Mouse (Mus musculus): ENCODE measurements around the gene Ankrd55. TPM values are rescaled to one million over a fixed set of nuclear protein-coding genes. Genes with fewer than 3 reads are reported as not detected.
"Not testable (repeated sequence)": the region's sequence is repeated elsewhere in the genome, so short reads cannot be mapped to it uniquely, and the experiment has no call there.

The Ankrd55 gene
- total RNA-seq, 2 experiments from 2014 or later, result 0.67 TPM; not detected in 1

DNA sequence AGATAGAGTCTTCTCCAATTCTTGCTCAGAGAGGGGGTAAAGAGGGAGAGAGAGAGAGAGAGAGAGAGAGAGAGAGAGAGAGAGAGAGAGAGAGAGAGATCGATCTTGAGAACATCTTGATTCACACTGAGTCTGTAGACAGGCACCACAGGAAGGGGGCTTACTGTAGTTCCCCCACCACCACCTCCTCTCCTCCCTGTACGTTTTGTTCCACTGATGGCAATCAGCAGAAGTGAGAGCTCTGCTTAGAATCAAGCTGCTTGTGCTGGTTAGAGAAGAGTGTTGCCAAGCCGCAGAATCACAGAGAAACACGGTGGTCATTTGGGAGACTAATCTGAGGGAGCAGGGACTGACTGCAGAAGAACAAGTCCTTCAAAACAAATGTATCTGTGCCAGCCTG, 1.7 kb downstream of the Ankrd55 start:
- ATAC-seq (replicated peaks; ENCODE audit: poor library complexity, severe bottlenecking), result no peak

DNA sequence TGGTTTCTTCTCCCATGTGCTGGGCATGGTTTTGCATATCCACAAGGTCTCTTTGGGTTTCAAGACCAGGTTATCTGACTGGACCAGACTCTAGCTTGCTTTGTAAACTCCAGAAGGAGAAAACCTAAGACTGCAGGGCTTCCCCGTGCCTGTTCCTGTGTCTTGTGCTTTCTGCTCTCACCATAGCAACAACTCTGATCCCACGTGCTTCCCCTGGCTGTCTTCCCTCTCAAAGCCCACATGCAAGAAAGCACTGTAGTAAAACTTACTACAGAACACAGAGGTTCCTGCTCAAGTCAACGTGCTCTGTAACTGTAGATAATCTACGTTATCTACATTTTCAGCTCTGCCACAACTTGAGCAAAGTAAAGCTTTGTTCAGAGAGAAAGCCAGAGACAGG, 4.2 kb downstream of the Ankrd55 start:
- ATAC-seq (replicated peaks; ENCODE audit: poor library complexity, severe bottlenecking), result no peak; the same call in 1 of the 2 replicates

DNA sequence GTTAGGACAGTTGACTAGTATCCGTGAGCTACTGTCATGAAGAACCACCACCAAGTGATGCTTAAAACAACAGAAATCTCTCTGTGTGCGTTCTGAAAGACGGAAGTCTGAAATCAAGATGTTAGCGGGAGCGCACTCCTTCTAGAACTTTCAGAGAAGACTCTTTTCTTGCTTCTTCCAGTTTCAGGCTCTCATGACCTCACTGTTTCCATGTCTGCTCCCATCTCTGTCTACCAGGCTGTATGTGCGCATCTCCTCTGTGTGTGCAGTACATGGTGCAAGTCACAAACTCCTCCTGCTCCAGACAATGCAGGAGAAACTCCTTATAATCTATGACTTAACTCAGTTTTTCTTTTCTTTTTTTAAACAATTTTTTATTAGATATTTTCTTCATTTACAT, 4.8 kb downstream of the Ankrd55 start:
- no peak for ATAC-seq (replicated peaks; ENCODE audit: poor library complexity, severe bottlenecking)

DNA sequence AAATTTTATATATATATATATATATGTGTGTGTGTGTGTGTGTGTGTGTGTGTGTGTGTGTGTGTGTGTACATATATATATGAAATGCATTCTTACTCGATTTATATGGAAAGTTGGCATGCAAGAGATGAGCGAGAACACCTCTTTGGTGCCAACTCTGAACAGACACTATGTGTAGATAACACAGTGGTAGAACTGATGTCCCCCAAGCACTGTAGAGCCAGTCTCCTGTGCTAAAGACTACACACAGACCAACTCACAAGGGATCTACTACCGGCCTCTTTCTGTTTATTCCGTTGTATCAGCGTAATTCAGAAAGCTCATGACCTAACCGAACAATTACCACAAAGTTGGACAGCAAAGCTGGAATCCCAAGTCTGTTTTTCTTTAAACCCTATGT, 6.2 kb downstream of the Ankrd55 start:
- no peak for ATAC-seq (replicated peaks; ENCODE audit: poor library complexity, severe bottlenecking)

DNA sequence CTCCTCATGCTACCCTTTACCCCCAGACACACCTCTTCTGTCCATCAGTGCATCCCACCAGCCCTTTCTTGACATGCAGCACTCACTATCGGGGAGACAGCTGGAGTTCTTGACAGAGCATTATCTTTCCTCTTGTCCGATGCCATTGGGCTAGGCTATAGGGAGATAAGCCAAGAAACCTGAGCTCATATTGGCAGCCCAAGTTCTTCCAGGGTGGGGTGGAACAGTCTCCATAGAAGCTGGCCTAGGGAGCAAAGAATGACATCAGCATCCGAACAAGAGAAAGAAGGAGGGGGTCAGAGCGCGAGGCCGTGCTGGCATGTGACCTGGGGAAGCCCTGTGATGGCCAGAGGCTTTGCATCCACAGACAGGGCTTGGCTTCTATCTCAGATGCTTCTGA, 9.5 kb downstream of the Ankrd55 start:
- ATAC-seq (replicated peaks; ENCODE audit: poor library complexity, severe bottlenecking), result no peak

DNA sequence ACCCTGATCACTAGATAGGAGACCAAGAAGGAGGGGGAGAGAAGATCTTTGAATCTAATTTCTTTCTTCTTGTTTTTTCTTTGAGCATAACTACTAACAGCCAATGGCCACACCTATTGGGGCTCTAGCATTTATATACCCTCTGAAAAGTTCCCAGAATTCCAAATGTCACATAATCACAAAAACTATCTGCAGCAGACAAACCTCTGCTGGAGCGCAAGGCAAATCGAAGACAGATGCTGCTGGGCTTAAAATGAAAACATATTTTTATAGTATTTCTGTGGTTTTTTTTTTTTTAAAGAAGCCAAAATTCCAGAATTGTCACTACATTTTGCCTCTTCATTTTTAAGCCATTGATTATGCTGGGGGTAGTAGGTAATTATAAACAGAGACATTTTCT, 15.2 kb downstream of the Ankrd55 start:
- ATAC-seq (replicated peaks; ENCODE audit: poor library complexity, severe bottlenecking), result no peak

DNA sequence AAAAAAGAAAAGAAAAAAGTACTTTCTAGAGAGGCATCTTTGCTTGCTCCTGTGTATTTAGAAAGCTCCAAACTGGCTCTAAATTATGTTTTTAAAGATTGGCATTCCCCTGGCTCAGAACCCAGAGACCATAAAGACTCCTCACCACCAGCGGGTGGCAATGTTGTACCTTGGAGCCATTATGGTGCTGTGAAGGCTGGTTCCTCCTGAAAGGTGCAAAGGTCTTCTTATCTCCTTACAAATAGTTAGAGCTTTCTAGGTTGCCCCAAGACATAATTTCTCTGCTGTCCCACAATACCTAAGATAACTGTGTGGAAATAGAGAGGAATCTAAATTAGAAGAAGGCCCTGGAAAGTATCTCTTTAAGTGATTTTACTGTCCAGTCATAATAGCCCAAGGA, 20.4 kb downstream of the Ankrd55 start:
- peak; percentile 77 for ATAC-seq (replicated peaks; ENCODE audit: poor library complexity, severe bottlenecking)

DNA sequence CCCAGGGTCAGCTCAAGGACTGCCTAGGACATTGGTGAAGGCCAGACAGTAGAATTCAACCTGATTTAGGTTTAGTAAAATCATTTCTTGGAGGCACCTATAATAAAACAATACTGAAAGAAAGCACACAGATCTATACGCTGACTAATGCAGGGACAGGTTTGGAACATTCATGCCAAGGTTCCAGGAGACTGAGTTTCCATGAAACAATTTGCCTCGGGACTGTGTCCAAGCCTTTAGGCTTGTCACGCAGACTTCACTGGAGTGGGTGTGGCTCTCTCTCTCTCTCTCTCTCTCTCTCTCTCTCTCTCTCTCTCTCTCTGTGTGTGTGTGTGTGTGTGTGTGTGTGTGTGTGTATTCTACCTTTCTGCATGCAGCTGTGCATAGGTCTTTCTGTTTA, 23.4 kb downstream of the Ankrd55 start:
- not testable (repeated sequence) for ATAC-seq (replicated peaks; ENCODE audit: poor library complexity, severe bottlenecking)

DNA sequence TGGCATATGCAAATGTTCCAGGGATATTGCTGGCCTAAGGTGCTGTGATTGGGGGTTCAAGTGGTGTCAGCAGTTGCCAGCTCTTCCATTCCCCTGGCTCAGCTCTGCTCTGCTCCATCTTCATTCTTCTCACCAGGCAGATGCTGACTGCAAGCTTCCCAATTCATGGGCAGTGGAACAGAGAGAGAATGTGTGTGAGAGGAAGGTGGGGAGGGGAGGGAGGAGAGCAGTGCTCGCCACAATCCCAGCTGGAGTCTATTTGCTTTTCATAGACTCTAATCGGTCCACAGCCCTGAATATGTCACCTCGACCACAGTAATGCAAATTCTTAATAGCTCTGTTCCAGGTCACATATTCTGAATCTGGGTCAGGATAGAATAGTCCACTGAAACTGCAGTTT, 27.2 kb downstream of the Ankrd55 start:
- no peak for ATAC-seq (replicated peaks; ENCODE audit: poor library complexity, severe bottlenecking)

DNA sequence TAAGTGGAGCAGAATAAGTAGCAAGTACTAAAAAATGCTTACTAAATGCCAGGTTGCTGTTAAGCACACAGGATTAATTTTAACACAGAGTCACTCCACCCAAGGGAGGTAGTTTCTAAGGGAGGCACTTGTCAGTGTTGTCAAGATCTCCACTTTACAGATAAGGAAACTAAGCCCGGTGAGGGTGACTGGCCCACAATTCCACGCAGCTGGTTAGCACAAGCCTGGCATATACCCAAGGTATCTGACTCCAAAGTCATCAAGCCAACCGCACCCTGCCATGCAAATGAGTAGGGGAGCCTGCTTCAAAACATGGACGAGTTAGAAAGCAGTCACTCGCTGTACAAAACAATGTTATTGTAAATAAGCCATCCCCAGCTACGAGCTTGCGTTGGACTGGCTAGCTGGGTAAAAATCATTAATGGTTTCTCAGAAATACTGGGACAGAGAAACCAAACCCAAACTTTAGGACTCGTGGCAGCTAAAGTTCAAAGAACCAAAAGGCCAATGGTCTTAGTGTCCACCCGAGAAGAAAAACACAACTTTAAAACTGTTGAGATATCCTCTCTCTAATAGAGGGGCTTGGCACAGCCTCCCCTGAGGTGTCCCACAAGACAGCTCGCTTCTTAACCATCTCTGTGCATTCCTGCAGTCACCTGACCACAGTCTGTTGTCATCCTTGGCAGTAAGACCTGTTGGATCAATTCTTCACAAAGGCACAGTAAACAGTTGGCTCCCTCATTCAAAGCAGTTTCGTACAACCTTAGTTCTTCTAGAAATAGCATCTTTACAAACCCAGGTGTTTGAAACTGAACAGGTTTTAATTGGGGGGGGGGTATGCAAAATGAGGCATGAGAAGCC, 28.6 kb downstream of the Ankrd55 start:
- no peak for ATAC-seq (replicated peaks; ENCODE audit: poor library complexity, severe bottlenecking)

DNA sequence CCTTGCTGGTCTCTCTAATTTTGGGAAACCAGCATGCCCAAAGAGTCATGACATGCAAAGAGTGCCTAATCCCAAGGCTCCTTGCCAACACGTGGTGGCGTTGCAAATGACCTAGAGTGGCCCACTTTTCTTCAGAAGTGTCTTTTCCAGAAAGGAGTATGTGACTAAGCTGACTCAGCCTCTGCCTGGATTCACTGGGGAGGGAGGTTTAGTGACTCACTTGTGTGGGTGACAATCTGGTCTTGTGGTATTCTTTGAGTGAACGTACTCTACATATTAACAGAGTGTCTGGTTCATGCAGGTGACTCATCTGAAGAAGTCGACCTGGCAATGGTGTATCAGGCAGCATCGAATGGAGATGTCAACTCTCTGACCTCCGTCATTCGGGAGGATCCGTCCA, 29.9 kb downstream of the Ankrd55 start:
- no peak for ATAC-seq (replicated peaks; ENCODE audit: poor library complexity, severe bottlenecking)

DNA sequence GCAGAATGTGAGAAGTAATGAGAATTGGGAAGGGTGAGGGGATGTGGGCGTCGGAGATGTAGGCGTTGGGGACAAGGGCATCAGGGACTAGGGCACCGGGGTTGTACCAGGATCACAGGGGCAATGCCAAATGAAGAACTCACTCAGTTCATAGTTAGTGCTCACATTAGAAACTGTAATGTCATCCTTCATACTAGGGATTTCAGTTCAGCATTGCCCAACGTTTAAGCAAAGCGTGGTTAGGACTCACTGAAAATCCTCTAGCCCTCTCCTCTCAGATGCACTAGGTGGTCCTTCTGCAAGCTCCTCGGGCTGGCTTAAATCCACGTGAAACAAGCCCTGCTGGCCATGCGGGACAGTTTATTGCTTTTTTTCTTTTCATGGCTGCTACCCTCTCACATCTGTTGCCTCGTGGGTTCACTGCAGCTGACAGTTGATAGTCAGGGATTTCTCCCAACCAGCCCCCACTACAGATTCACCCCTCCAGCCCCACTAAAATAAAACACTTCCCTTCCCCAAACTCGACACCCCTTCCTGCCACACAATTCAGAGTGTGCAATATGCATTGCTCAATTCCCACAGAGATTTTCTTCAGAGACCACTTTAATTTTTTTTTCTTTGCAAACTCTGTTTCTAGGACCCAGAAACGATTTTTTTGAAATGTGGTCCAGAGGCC, 35.5 kb downstream of the Ankrd55 start:
- ATAC-seq (replicated peaks; ENCODE audit: poor library complexity, severe bottlenecking), result peak; percentile 90

DNA sequence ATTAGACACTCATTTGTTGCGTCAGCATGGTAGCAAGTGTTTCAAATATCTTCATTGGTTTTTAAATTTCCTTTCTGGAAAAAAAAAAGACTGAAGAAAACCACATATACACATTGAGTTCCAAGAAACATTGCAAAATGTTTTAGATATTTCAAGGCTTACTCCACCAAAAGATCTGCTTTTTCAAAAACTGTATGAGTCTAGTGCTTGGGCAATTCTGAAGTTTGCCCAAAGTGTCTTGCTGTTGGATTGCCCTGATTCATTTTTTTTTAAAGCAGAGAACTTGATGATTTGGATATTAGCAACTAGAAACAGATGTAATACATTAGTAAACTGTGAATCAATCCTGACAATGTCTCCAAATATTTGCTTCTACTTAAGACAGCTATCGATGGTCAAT, 36.9 kb downstream of the Ankrd55 start:
- ATAC-seq (replicated peaks; ENCODE audit: poor library complexity, severe bottlenecking), result peak; percentile 29; the same call in 1 of the 2 replicates

DNA sequence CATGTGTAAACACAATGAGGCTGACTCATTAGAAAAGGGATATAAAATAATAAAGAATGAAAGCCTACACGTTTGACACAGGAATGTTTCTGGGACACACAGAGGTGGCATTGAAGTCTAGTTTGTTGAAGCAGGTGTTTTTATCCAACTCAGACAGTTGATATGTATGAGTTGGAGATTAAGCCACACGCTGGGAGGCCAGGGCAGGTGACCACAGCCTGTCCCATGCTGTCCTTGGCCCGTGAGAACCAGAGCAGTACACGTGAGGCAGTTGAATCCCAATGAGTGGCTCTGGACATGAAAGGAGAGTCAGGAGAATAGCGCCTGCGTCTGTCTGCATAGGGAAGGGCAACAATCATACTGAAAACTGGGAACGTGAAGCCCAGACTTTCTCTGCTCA, 38.2 kb downstream of the Ankrd55 start:
- no peak for ATAC-seq (replicated peaks; ENCODE audit: poor library complexity, severe bottlenecking)

DNA sequence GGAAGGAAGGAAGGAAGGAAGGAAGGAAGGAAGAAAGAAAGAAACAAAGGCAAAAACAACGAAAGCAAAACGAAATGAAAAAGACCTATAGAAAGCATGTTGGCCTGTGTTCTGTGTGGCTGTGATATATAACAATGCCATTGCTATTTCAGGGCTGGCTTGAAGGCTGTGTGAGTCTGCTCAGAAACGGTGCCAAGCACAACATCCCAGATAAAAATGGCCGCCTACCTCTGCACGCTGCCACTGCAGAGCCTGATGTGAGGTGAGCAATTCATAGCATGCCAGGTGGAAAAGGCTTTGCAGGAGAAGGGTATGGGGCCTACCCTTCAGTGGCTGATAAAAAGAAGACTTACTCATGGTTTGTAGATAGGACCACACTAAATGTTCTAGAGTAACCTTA, 38.7 kb downstream of the Ankrd55 start:
- ATAC-seq (replicated peaks; ENCODE audit: poor library complexity, severe bottlenecking), result no peak

DNA sequence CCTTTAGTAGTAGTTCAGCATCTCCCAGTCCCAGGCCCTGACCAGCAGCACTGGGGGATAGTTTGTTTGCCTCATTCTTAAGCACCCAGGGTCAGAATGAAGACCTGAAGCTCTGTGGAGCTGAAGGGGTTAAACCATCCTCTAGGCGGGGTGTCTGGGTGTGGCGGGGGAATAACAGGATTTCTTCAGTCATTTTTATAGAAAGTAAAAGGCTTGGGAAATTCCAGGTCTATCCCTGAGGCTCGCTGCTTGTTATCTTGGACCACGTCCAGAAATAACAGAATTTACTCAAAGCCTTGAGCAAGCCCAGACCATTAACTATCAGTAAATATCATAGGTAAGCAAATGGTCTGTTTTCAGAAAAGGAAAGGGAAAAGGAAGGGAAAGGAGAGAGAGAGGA, 39.3 kb downstream of the Ankrd55 start:
- ATAC-seq (replicated peaks; ENCODE audit: poor library complexity, severe bottlenecking), result no peak

DNA sequence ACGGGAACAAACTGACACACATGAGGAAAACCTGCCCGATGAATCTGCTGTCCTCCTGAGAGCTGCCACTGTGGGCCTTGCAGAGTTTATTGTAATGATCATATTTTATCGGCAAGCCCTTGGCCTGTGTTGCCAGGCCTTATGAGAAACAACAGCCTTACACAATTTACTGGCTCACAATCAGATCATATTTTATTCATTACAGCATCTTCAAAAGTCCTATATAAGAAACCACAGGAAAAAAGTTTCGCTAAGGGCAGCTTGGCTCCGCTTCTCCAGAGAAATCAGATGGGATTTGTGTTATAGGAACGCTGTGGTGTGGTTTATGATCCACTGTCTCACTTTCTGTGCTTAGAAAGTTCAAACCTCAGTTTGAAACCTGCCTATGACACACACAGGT, 42.0 kb downstream of the Ankrd55 start:
- ATAC-seq (replicated peaks; ENCODE audit: poor library complexity, severe bottlenecking), result no peak

DNA sequence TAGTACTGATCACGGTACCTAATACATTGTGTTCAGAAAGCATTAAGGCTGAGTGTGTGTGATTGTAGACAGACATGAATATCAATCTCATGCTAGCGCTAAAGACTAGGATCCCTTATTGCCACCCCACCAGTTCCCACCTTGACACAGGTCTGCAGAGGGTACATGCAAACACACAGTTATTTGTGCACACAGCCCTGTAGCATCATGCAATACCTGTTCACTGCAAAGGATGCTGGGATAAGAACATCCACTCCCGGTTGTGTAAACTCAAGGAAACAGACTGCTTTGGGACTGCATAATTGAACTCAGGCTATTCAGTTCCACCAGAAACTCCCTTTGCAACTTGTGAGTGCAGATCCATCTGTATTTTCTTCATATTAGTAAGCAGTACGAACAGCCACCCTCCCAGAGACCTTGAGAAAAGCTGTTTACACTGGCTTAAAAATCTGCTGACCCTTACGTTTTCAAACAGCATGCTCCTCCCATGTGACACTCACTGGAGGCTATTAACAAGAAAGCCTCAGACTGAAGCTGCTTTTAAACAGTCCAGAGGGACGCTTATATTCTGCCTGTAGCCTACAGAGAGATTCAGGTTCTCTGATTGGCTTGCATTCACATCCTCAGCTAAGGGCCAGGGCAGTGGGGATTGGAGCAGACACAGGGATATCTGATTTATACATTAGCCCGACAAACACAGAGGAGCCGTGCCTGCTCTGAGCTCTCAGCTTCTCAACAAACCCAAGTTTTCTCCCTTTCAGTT, 42.8 kb downstream of the Ankrd55 start:
- no peak for ATAC-seq (replicated peaks; ENCODE audit: poor library complexity, severe bottlenecking)

DNA sequence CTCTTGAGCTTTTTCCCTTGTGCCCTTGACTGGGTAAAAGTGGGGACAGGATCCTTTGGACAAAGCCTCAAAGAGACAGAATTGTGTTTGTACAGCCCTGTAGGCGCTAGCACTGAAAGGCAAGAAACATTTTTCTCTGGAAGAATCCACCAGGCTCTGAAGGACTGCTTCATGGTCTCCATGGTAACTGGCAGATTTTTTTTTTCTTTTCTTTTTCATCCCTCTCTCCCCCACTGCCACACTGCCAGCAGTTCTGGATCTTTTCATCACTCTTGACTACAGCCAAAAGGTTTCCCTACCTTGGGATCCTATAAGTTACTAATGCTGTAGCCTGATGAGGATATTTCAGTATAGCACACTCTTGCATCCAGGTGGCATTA, 43.4 kb downstream of the Ankrd55 start:
- no peak for ATAC-seq (replicated peaks; ENCODE audit: poor library complexity, severe bottlenecking)

DNA sequence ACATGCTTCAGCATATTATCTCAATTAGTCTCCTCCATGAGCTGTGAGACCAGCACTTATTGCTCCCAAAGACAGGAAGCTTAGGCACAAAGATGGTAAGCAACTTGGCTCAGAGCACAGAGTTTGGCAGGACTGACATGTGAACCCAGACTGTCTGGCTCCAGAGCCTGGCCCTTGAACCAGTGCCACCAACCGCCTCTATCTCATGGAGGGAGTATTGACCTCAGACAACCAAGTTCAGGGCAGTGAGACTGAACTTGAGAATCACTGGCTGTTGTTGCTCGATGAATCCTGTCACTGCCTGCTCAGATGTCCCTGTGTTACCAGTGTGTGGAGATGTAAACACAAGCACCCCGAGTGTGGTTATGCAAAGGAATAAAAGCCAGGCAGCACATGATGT, 47.3 kb downstream of the Ankrd55 start:
- no peak for ATAC-seq (replicated peaks; ENCODE audit: poor library complexity, severe bottlenecking)

DNA sequence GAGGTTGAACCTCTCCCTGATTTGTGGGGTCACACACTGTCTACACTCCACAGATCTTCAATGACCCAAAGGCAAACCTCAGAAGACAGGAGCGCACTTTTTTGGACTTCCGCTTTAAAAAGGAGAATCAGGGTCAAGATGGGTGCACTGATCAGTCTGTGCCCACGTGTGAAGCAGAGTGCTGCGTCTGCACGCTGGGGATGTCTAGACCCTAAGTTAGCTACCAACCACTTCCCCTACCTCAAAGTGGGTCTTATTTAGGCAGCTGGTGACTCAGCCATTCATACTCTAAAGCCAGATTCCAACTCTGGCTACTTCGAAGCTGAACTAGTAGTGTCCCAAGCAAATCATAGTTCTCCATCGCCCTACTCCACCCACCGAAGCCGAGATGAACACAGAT, 48.9 kb downstream of the Ankrd55 start:
- ATAC-seq (replicated peaks; ENCODE audit: poor library complexity, severe bottlenecking), result peak; percentile 55

All from granulocyte monocyte progenitor cell, adult 5-6 weeks (primary cell).